Mouse (Mus musculus) layer of hippocampus, adult 9-11 months (tissue): ENCODE measurements around the gene Erf.

Source experiments
- DNase-seq: peaks from one replicate; pipeline ENCODE4 v3.0.0; 2022

The Erf gene

DNA sequence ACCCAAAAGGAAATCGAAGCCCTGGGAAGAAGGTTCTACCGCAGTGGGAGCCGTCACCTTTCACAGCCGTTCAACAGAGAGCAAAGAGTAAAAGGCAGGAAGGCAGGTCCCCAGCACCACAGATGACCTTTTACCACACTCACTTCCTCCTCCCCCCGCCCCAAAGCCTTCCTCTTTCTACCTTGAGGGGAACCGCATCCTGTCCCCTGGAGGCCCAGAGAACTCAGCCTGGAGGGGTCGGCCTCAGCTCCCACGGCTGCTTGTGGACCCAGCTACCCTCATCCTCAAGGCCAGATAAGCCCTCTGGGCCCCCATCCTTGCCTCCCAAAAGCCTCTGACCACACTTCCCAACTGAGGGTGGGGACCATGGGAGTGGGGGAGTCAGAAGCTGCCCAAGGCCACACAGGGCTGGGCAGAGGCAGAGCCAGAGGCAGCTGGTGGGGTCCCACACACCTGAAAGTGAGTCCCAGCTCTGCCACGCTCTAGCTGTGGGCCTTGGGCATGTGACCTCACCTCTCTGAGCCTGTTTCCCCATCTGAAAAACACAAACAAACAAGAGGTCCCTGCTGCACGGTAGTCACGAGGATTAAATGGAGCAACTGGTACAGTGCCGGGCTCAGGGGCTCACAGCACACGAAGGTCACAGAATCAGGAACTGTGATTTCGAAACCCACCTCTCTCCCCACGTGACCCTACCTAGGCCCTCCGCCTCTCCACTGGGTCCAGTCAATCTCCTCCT lies 45.0 kb downstream of the Erf start:
- no peak for DNase-seq

DNA sequence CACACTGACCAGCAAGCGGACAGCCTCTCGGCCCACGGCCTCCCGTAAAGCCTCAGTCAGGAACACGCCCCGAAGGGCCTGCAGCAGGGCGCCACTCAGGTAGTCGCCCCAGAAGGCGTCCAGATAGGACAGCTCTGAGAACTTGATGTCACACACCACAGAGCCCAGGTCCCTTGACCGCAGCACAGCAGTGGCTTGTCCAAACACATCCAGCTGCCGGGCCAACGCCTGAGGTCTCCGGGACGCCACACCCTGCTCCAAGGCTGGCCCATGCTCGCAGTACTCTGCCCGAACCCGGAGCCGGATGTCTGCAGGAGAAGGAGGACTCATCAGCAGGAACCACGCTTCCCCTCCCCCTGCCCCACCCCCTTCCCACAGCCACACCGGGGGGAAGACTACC lies 46.9 kb downstream of the Erf start:
- DNase-seq = no peak

DNA sequence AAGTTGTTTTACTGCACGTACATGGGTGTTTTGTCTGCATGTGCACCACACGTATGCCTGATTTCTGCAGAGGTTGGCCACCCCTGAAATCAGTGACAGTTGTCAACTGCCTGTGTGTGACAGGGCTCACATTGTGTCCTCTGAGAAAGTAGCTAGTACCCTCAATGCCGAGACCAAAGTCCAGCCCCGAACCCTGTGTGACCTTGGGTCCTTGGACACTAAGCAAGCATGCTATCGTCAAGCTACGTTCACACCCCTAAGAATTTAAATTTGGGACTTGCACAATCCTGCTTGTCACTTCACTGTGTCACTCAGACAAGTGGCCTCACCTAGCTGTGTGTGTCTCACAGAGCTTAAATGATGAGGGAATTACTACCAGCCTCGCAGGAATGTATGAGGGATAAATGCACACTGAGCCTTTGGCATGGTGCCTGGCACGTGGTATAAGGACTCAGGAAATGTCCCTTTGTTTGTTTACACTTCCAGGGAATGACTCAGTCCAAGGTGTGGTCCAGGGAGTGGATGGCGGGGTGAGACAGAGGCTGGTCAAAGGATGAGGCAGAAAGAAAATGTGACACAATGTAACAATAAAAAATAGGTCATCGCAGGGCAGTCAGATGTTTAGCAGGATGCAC lies 53.1 kb downstream of the Erf start:
- DNase-seq = no peak

DNA sequence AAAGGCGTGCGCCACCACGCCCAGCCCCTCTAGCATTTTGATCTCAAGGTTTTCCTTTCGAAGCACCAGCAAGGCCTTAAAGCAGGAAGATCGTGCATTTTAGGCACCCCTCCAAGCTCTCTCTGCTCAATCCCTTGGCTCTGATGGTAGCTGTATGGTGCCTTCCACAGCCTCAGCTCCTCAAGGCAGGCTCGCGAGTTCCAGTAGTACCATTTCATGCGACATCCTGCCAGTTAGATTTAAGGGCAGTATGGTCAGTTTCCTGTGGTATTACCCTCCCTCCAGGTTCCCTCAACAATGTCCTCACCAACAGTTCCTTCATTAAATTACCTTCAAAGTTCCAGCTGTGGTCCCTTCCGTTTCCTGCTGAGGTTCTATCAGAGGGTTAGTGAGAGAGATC lies 54.5 kb downstream of the Erf start:
- no peak for DNase-seq

DNA sequence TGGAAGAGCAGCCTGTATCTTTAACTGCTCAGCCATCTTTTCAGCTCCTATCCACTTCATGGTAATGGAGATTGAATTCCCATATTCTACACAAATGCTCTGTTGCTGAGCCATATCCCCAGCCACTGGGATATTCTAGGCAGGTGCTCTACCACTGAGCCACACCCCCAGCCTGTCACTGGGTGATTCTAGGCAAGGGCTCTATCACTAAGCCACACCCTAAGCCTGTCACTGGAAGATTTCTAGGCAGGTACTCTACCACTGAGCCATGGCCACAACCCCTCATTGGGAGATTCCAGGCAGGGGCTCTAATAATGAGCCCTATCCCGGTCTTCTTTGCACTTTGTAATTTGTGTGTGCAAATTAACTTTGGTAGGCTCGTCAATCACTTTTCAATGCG lies 55.4 kb downstream of the Erf start:
- DNase-seq = no peak
